Mouse (Mus musculus): ENCODE data around the gene Aldh3b1. TPM values are rescaled to one million over a fixed set of nuclear protein-coding genes. Genes with fewer than 3 reads are reported as not detected.
A peak's percentile ranks its signal among the peaks of the same experiment; 100 is the strongest.
"Not testable (repeated sequence)": the region's sequence is repeated elsewhere in the genome, so short reads cannot be mapped to it uniquely, and the experiment has no call there.

Aldh3b1 gene
- polyA plus RNA-seq, 1 experiment from 2014 or later = 0.64 TPM

- not testable (repeated sequence) for H3K27me3 ChIP-seq; H3K9ac ChIP-seq; H3K4me3 ChIP-seq (replicated peaks); ATAC-seq (ENCODE audit: low FRiP score); H3K9me3 ChIP-seq; H3K4me1 ChIP-seq; H3K27ac ChIP-seq; H3K36me3 ChIP-seq (replicated peaks); H3K4me2 ChIP-seq
- 80% methylated on average over 5 of the region's 5 CpGs for WGBS
These were observed 27.9 kb upstream of the Aldh3b1 start for GRCm38 (mm10) chr19:3957296-3958036.

DNA sequence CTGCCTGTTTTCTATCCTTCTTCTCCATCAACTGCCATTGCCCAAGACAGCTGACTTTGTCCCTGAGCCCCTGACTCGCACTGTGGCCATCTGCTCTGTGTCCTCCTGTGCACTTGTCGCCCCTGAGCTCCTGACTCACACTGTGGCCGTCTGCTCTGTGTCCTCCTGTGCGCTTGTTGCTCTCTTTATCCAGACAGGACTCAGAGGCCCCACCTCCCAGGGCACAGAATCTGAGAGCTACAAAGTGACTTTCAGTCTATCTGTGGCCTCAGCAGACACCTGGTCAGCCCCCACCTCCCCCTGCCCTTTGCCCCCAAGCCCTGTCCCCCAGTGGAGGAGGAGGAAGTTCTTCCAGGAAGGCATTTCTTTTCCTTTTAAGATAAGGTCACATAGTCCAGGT, 26.2 kb upstream of the Aldh3b1 start:
- WGBS = 63% methylated on average over 4 of the region's 4 CpGs
- H3K4me1 ChIP-seq = no peaks in the 10 kb centered on the region
- no peak for ATAC-seq (ENCODE audit: low FRiP score)
- no peaks in the 10 kb centered on the region for H3K36me3 ChIP-seq (replicated peaks)
- no peak overlapping the region for H3K27ac ChIP-seq
- 0 out of 2 replicates have a peak, but pooled peaks cover 4% of the 10 kb centered on the region for H3K27me3 ChIP-seq
- no peak overlapping the region for H3K4me2 ChIP-seq
- H3K4me3 ChIP-seq (replicated peaks) = no peak overlapping the region
- H3K9me3 ChIP-seq = no peaks in the 10 kb centered on the region
- H3K9ac ChIP-seq = no peak overlapping the region

GRCm38 (mm10) chr19:3955033-3955432, 25.4 kb upstream of the Aldh3b1 start:
- Histone ChIP-seq H3K4me2 (no peak overlapping the region), H3K4me1 (no peaks in the 10 kb centered on the region), H3K27me3 (0 out of 2 replicates have a peak, but pooled peaks cover 4% of the 10 kb centered on the region), H3K4me3 (replicated peaks) (no peak overlapping the region), H3K9ac (no peak overlapping the region), H3K27ac (no peak overlapping the region), H3K36me3 (replicated peaks) (no peaks in the 10 kb centered on the region), H3K9me3 (no peaks in the 10 kb centered on the region)
- 89% methylated on average over 3 of the region's 3 CpGs for WGBS
- ATAC-seq (ENCODE audit: low FRiP score) = no peak

DNA sequence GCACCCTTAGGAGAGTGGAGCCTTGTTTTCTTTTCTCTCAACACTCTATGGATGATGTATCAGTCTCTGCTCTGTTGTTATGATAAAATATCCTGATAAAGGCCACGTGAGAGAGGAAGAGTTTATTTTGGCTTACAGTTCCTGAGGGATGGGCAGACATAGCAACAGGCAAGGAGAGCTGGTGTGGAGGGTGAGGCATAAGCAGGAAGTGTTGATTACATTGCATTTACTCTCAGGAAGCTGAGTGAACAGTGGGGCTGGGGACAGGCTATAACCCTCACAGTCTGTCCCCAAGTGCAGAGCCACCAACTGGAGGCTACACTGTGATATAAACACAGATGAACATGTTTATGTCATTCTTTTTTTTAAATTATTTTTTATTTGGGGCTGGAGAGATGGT, 22.5 kb upstream of the Aldh3b1 start:
- H3K4me1 ChIP-seq = no peaks in the 10 kb centered on the region
- whole genome bisulfite sequencing = 68% methylated on average over 1 of the region's 1 CpGs
- no peak overlapping the region for H3K4me3 ChIP-seq (replicated peaks)
- ATAC-seq (ENCODE audit: low FRiP score) = no peak
- H3K9ac ChIP-seq = no peak overlapping the region
- no peak overlapping the region for H3K27ac ChIP-seq
- no peak overlapping the region for H3K4me2 ChIP-seq
- H3K36me3 ChIP-seq (replicated peaks) = no peaks in the 10 kb centered on the region
- H3K9me3 ChIP-seq = no peaks in the 10 kb centered on the region
- H3K27me3 ChIP-seq = 0 out of 2 replicates have a peak, but pooled peaks cover 4% of the 10 kb centered on the region

- H3K4me2 ChIP-seq = no peak overlapping the region
- H3K4me1 ChIP-seq = no peaks in the 10 kb centered on the region
- no peak overlapping the region for H3K4me3 ChIP-seq (replicated peaks)
- H3K9ac ChIP-seq = no peak overlapping the region
- 0 out of 2 replicates have a peak, but pooled peaks cover 4% of the 10 kb centered on the region for H3K27me3 ChIP-seq
- H3K36me3 ChIP-seq (replicated peaks) = no peaks in the 10 kb centered on the region
- no peak overlapping the region for H3K27ac ChIP-seq
- no peak for ATAC-seq (ENCODE audit: low FRiP score)
- no peaks in the 10 kb centered on the region for H3K9me3 ChIP-seq
These were observed 21.9 kb upstream of the Aldh3b1 start for GRCm38 (mm10) chr19:3951461-3951860.

DNA sequence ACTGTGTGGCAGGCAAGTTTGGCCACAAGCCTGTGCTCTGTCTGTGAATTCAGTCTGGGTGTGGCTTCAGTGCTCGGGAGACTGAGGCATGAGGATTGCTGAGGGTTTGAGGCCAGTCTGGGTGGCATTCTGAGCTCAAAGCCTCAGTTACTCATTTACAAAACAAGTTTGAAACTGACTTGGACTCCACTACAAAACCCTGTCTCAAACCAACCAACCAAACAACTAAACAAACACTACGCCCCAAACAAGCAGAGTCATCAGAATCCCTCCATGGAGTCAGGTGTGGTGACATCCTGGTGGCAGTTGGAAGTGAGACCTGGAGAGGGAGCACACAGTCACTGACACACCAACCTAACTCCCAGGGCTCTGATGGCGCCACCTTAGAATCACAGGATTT, 20.7 kb upstream of the Aldh3b1 start:
- H3K9me3 ChIP-seq = no peaks in the 10 kb centered on the region
- no peak overlapping the region for H3K4me3 ChIP-seq (replicated peaks)
- 79% methylated on average over 3 of the region's 3 CpGs for WGBS
- H3K4me1 ChIP-seq = no peaks in the 10 kb centered on the region
- H3K9ac ChIP-seq = no peak overlapping the region
- no peak overlapping the region for H3K4me2 ChIP-seq
- no peaks in the 10 kb centered on the region for H3K36me3 ChIP-seq (replicated peaks)
- H3K27me3 ChIP-seq = 0 out of 2 replicates have a peak, but pooled peaks cover 4% of the 10 kb centered on the region
- H3K27ac ChIP-seq = no peak overlapping the region
- ATAC-seq (ENCODE audit: low FRiP score) = no peak

DNA sequence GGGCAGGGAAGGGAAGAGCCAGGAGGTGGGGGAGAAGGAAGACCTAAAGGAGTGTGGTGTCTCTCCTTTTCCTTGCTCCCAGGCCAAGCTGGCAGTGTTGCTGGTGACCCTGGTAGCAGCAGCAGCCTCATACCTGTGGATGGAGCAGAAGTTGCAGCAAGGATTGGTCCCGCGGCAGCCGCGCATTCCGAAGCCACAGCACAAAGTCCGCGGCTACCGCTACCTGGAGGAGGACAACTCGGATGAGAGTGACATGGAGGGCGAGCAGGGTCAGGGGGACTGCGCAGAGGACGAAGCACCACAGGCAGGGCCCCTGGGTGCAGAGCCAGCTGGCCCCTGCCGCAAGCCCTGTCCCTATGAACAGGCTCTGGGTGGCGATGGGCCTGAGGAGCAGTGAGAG, 18.9 kb upstream of the Aldh3b1 start:
- no peak for ATAC-seq (ENCODE audit: low FRiP score)
- Histone ChIP-seq H3K36me3 (replicated peaks) (no peaks in the 10 kb centered on the region), H3K27ac (no peak overlapping the region), H3K4me3 (replicated peaks) (no peak overlapping the region), H3K9ac (no peak overlapping the region), H3K9me3 (no peaks in the 10 kb centered on the region), H3K4me1 (no peaks in the 10 kb centered on the region), H3K27me3 (peaks cover 8% of the 10 kb centered on the region; the same call in 1 of the 2 replicates), H3K4me2 (no peak overlapping the region)
- WGBS = 68% methylated on average over 14 of the region's 14 CpGs

DNA sequence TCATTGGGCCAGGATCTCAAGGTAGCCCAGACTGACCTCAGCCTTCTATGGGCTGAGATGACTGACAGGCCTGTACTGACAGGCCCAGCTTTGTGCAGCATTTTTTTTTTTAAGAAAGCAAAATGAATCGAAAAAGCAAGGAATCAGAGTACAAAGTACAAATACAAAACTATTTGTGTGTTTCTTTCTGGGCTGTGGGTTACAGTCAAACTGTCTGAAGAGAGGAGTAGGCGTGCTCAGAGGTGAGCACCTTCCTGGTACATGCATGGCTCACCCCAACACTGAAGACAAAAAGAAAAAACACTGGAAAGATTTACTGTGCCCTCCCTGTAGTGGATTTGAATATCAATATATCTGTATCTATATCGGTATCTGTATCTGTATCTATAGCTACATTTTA, 18.2 kb upstream of the Aldh3b1 start:
- ATAC-seq (ENCODE audit: low FRiP score) = no peak
- no peak overlapping the region for H3K9ac ChIP-seq

GRCm38 (mm10) chr19:3946715-3947114, 17.1 kb upstream of the Aldh3b1 start:
- peaks cover 4% of the 10 kb centered on the region; the same call in 1 of the 2 replicates for H3K4me1 ChIP-seq
- H3K4me3 ChIP-seq (replicated peaks) = no peak overlapping the region
- no peaks in the 10 kb centered on the region for H3K36me3 ChIP-seq (replicated peaks)
- ATAC-seq (ENCODE audit: low FRiP score) = peak; percentile 76
- H3K27me3 ChIP-seq = peaks cover 14% of the 10 kb centered on the region
- no peak overlapping the region for H3K4me2 ChIP-seq
- no peaks in the 10 kb centered on the region for H3K9me3 ChIP-seq
- WGBS = 14% methylated on average over 2 of the region's 2 CpGs
- no peak overlapping the region for H3K27ac ChIP-seq
- no peak overlapping the region for H3K9ac ChIP-seq

More for the DNA sequence above, 18.2 kb upstream of the Aldh3b1 start:
- Histone ChIP-seq H3K9me3 (no peaks in the 10 kb centered on the region), H3K27me3 (peaks cover 8% of the 10 kb centered on the region; the same call in 1 of the 2 replicates), H3K4me3 (replicated peaks) (no peak overlapping the region), H3K27ac (no peak overlapping the region), H3K36me3 (replicated peaks) (no peaks in the 10 kb centered on the region), H3K4me2 (no peak overlapping the region), H3K4me1 (peaks cover 4% of the 10 kb centered on the region; the same call in 1 of the 2 replicates)
- 76% methylated on average over 3 of the region's 3 CpGs for WGBS

DNA sequence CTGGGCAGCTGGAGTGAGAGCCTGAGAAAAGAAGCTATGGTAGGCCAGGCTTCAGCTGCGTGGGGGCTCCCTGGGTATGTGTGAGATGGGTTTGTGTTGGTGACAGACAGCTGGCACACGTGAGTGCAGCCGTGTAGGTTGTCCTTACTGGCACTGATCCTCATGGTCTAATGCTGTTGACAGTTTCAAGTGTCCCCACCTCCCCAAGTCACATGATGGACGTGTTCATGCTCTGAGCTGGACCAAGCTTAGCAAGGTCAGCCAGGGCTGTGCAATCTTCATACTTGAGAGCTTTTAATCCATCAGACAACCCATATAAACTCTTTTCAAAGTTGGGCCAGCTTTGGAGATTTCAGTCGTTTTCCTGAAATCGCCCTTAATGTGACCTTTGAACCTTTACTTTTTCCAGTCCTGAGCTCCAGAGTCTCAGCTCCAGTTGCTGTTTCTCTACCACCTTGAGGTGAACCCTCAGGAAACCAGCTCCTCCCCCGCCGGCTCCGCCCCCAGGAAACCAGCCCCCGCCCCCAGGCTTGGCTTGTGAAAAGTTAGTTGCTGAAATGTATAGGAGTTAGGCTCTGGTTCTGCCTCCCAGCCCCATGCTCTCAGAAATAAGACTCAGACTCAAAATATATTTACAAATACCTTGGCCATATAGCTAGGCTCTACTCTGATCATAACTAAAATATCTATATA, 16.4 kb upstream of the Aldh3b1 start:
- Histone ChIP-seq H3K27ac (no peak overlapping the region), H3K4me2 (no peak overlapping the region), H3K4me3 (replicated peaks) (no peak overlapping the region), H3K4me1 (peaks cover 4% of the 10 kb centered on the region; the same call in 1 of the 2 replicates), H3K9me3 (no peaks in the 10 kb centered on the region), H3K36me3 (replicated peaks) (no peaks in the 10 kb centered on the region), H3K9ac (no peak overlapping the region), H3K27me3 (peaks cover 14% of the 10 kb centered on the region)
- 37% methylated on average over 10 of the region's 10 CpGs for WGBS
- no peak for ATAC-seq (ENCODE audit: low FRiP score)

- Histone ChIP-seq H3K36me3 (replicated peaks) (no peaks in the 10 kb centered on the region), H3K27me3 (peaks cover 14% of the 10 kb centered on the region), H3K9me3 (no peaks in the 10 kb centered on the region), H3K9ac (no peak overlapping the region), H3K27ac (no peak overlapping the region), H3K4me1 (peaks cover 4% of the 10 kb centered on the region; the same call in 1 of the 2 replicates), H3K4me3 (replicated peaks) (no peak overlapping the region), H3K4me2 (peak overlapping the region; percentile 10; the same call in 1 of the 2 replicates)
- no peak for ATAC-seq (ENCODE audit: low FRiP score)
- WGBS = 26% methylated on average over 27 of the region's 27 CpGs
These were observed 13.6 kb upstream of the Aldh3b1 start for GRCm38 (mm10) chr19:3942986-3943735.

GRCm38 (mm10) chr19:3942315-3942714, 12.7 kb upstream of the Aldh3b1 start:
- H3K9ac ChIP-seq = no peak overlapping the region
- no peak overlapping the region for H3K4me3 ChIP-seq (replicated peaks)
- H3K27me3 ChIP-seq = peaks cover 14% of the 10 kb centered on the region
- H3K27ac ChIP-seq = no peak overlapping the region
- no peaks in the 10 kb centered on the region for H3K9me3 ChIP-seq
- WGBS = 90% methylated on average over 7 of the region's 7 CpGs
- no peaks in the 10 kb centered on the region for H3K36me3 ChIP-seq (replicated peaks)
- H3K4me2 ChIP-seq = no peak overlapping the region
- ATAC-seq (ENCODE audit: low FRiP score) = no peak
- peaks cover 4% of the 10 kb centered on the region; the same call in 1 of the 2 replicates for H3K4me1 ChIP-seq

All from forebrain, embryonic 12.5 days (tissue).